Mouse (Mus musculus): ENCODE measurements around the gene Csnk1g1.

Gene Csnk1g1

GRCm38 (mm10) chr9:66069583-66069982 lies 160.9 kb downstream of the Csnk1g1 start, which contains the start of gene Snx22:
TSS of gene Snx22 (minus strand) at chr9:66069719.
- peak; percentile 89 for DNase-seq

- no peak for DNase-seq
These were observed 161.4 kb downstream of the Csnk1g1 start for GRCm38 (mm10) chr9:66070151-66070550.

- no peak for DNase-seq
These were observed 164.0 kb downstream of the Csnk1g1 start for GRCm38 (mm10) chr9:66072754-66073153.

GRCm38 (mm10) chr9:66078072-66078471 lies 169.3 kb downstream of the Csnk1g1 start:
- DNase-seq = no peak

GRCm38 (mm10) chr9:66078493-66078892 lies 169.8 kb downstream of the Csnk1g1 start:
- no peak for DNase-seq

- DNase-seq = no peak
These were observed 172.2 kb downstream of the Csnk1g1 start for GRCm38 (mm10) chr9:66080804-66081459.

- DNase-seq = no peak
These were observed 173.3 kb downstream of the Csnk1g1 start for GRCm38 (mm10) chr9:66081999-66082398.

GRCm38 (mm10) chr9:66084171-66084570 lies 175.4 kb downstream of the Csnk1g1 start:
- DNase-seq = no peak

GRCm38 (mm10) chr9:66087062-66087461 lies 178.3 kb downstream of the Csnk1g1 start:
- DNase-seq = no peak

- peak; percentile 71 for DNase-seq
These were observed 179.7 kb downstream of the Csnk1g1 start for GRCm38 (mm10) chr9:66088411-66088810.

- DNase-seq = no peak
These were observed 182.0 kb downstream of the Csnk1g1 start for GRCm38 (mm10) chr9:66090593-66091244.

- peak; percentile 44 for DNase-seq
These were observed 182.9 kb downstream of the Csnk1g1 start for GRCm38 (mm10) chr9:66091327-66092231.

GRCm38 (mm10) chr9:66092664-66093063 lies 183.9 kb downstream of the Csnk1g1 start:
- no peak for DNase-seq

Measured in kidney, postnatal 10 days (tissue).